Mouse (Mus musculus): ENCODE measurements around the gene Vmn1r194. TPM values are rescaled to one million over a fixed set of nuclear protein-coding genes. Genes with fewer than 3 reads are reported as not detected.

Gene Vmn1r194
- total RNA-seq, 1 experiment, result not detected

DNA sequence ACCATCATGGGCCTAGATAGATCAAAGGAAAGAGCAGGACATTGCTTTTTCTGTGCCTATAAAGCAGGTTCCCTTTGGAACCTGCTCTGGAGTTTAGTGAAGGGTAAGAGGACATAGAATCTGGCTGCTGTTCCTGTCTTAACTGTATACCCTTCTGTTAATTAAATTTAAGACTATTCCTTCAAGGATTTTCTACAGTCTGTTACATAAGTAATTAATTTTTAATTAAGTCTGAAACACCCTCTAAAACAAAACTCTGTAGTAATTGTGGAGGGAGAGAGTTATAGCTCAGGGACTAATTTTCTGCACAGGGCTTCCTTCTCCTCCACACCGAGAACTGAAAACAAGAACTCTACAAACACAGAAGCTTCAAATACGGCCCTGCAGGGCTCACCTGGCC is 45.6 kb downstream of the Vmn1r194 start, which contains the start of gene Vmn1r196:
Vmn1r196 (plus strand) TSS at position 301 of the 400 bp plus-strand sequence.
- in situ Hi-C loops (cut with MboI; ENCODE audit: low sequenced_read_pairs in 2 of 2, unreplicated experiment in 2 of 2), result no loop called here
- Histone ChIP-seq H3K9me3 (ENCODE audit: control insufficient read depth, insufficient read depth, low read depth, low read length) (no peaks in the 10 kb centered on the region), H3K36me3 (ENCODE audit: control insufficient read depth, insufficient read depth, low read length, poor library complexity, severe bottlenecking) (no peaks in the 10 kb centered on the region), H3K27ac (ENCODE audit: insufficient read depth, low read depth, low read length, poor library complexity, severe bottlenecking) (no peak within 1 kb of the TSS), H3K9ac (ENCODE audit: insufficient read depth, low read depth, low read length, poor library complexity, severe bottlenecking) (no peak within 1 kb of the TSS), H3K4me1 (ENCODE audit: control insufficient read depth in 2 of 2, insufficient read depth in 2 of 2, low read length in 2 of 2, poor library complexity in 1 of 2) (no peaks in the 10 kb centered on the region), H3K4me3 (ENCODE audit: insufficient read depth in 1 of 2, low read depth in 1 of 2, low read length in 2 of 2, poor library complexity in 1 of 2, severe bottlenecking in 1 of 2) (no peak within 1 kb of the TSS)
- TF ChIP-seq MAFK (IDR thresholded peaks at IDR 0.05; ENCODE audit: insufficient read depth, low read depth, low read length) (no peak), ZNF384 (IDR thresholded peaks at IDR 0.05; ENCODE audit: low read depth, low read length) (no peak), ZC3H11A (IDR thresholded peaks at IDR 0.05; ENCODE audit: borderline replicate concordance, low read depth, low read length) (no peak)
- DNase-seq (ENCODE audit: low read depth, low spot score), result no peak

Other genes starting within 250 kb of the Vmn1r194 start
- gene Prss16, start 234.5 kb upstream of the Vmn1r194 start, total RNA-seq (2012; rRNA removed), result 2.6 and 2.9 TPM in 2 replicates
- gene Hist1h2ah, start 208.6 kb upstream of the Vmn1r194 start, total RNA-seq (2012; rRNA removed), result 1,543 and 2,450 TPM in 2 replicates
- 1,340 and 1,966 TPM in 2 replicates for gene Hist1h2bk, start 208.3 kb upstream of the Vmn1r194 start, total RNA-seq (2012; rRNA removed)
- gene Hist1h4i, start 202.9 kb upstream of the Vmn1r194 start, total RNA-seq (2012; rRNA removed), result 814 and 830 TPM in 2 replicates
- gene Hist1h2ag, start 201.3 kb upstream of the Vmn1r194 start, total RNA-seq (2012; rRNA removed), result 786 and 868 TPM in 2 replicates
- 1,371 and 1,735 TPM in 2 replicates for gene Hist1h2bj, start 201.0 kb upstream of the Vmn1r194 start, total RNA-seq (2012; rRNA removed)
- gene Vmn1r188, start 159.8 kb upstream of the Vmn1r194 start, total RNA-seq (2012; rRNA removed), result not detected in 2 replicates
- not detected in 2 replicates for gene Vmn1r189, start 138.4 kb upstream of the Vmn1r194 start, total RNA-seq (2012; rRNA removed)
- gene Vmn1r191, start 60.2 kb upstream of the Vmn1r194 start, total RNA-seq (2012; rRNA removed), result not detected in 2 replicates
- not detected in 2 replicates for gene Vmn1r192, start 53.1 kb upstream of the Vmn1r194 start, total RNA-seq (2012; rRNA removed)
- not detected in 2 replicates for gene Vmn1r193, start 21.1 kb upstream of the Vmn1r194 start, total RNA-seq (2012; rRNA removed)
- not detected in 2 replicates for gene Vmn1r195, start 26.3 kb downstream of the Vmn1r194 start, total RNA-seq (2012; rRNA removed)
- not detected in 2 replicates for gene Vmn1r196, start 45.7 kb downstream of the Vmn1r194 start, total RNA-seq (2012; rRNA removed)
- not detected in 2 replicates for gene Vmn1r197, start 80.4 kb downstream of the Vmn1r194 start, total RNA-seq (2012; rRNA removed)
- gene Vmn1r198, start 106.1 kb downstream of the Vmn1r194 start, total RNA-seq (2012; rRNA removed), result 0.04 TPM in 1 of 2 replicates, not detected in the other
- gene Vmn1r199, start 135.6 kb downstream of the Vmn1r194 start, total RNA-seq (2012; rRNA removed), result not detected in 2 replicates
- not detected in 2 replicates for gene Vmn1r200, start 146.2 kb downstream of the Vmn1r194 start, total RNA-seq (2012; rRNA removed)
- not detected in 2 replicates for gene Vmn1r201, start 227.7 kb downstream of the Vmn1r194 start, total RNA-seq (2012; rRNA removed)